ENCODE assay signal across 8 mouse cellular contexts in the genomic region with DNA sequence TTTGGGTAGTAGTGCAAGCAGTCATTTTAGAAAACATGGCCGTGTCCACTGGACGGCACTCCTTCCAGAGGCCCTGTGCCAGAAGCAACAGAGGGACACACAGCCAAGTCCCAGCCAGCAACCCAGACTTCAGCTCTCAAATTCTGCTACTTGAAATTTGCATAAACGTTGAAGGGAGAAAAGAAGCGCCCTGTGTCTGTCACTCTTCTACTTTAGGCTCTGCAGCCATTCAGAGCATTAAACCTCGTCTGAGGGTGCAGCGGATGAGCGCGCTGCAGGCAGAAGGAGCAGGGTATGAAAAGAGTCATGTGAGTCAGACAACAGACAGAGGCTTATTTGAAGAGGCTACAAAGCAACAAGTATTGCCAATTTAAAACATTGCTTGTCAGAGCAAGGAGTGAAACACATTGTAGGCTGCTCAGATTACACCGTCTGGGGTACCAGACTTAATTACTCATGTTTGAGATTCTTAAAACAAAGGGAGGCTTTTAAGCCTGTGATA. TPM values are rescaled to one million over a fixed set of nuclear protein-coding genes. Genes with fewer than 3 reads are reported as not detected.
DNase-seq lines count a peak whose midpoint lies in the region; ATAC-seq lines count a peak whose summit lies in the region.

No protein-coding gene starts in this region.

- no peaks in the 10 kb centered on the region for H3K36me3 ChIP-seq in forebrain, embryonic 15.5 days
- H3K36me3 ChIP-seq in neural tube, embryonic 14.5 days (ENCODE audit: control insufficient read depth, insufficient read depth, low read length): no peaks in the 10 kb centered on the region

- 3% methylated on average over 9 of the region's 9 CpGs for WGBS in forebrain, embryonic 15.5 days
- 7% methylated on average over 9 of the region's 9 CpGs for WGBS in neural tube, embryonic 14.5 days

- peak; percentile 62 for DNase-seq in embryo, embryonic 10 days (ENCODE audit: low spot score)
- no peak for DNase-seq in embryo, embryonic 11 days
- peak; percentile 27 for DNase-seq in R1 (ENCODE audit: low read depth, low spot score)
- DNase-seq in heart, postnatal 4 days: peak; percentile 61
- peak; percentile 49 to 68 for DNase-seq in layer of hippocampus, postnatal 36 days

- ATAC-seq in forebrain, embryonic 15.5 days (replicated peaks): peak; percentile 86
- ATAC-seq in neural tube, embryonic 14.5 days (ENCODE audit: low read depth): peak; percentile 58; the same call in 1 of the 2 replicates
- ATAC-seq in megakaryocyte, adult 5-6 weeks (ENCODE audit: poor library complexity, severe bottlenecking): no peak

- H3K9ac ChIP-seq in forebrain, embryonic 15.5 days (replicated peaks): no peak overlapping the region; the same call in 1 of the 2 replicates
- H3K9ac ChIP-seq in neural tube, embryonic 14.5 days (replicated peaks; ENCODE audit: low read depth, low read length): no peak overlapping the region

- peak overlapping the region; percentile 9; the same call in 1 of the 2 replicates for H3K4me3 ChIP-seq in forebrain, embryonic 15.5 days
- no peak overlapping the region for H3K4me3 ChIP-seq in neural tube, embryonic 14.5 days (ENCODE audit: low read depth, low read length)

- peak overlapping the region; percentile 28 for H3K4me2 ChIP-seq in forebrain, embryonic 15.5 days (replicated peaks)
- H3K4me2 ChIP-seq in neural tube, embryonic 14.5 days (ENCODE audit: low read depth, low read length): peak overlapping the region; percentile 16; the same call in 1 of the 2 replicates

- H3K27me3 ChIP-seq in forebrain, embryonic 15.5 days: no peaks in the 10 kb centered on the region
- H3K27me3 ChIP-seq in neural tube, embryonic 14.5 days (ENCODE audit: control insufficient read depth, insufficient read depth, low read length): no peaks in the 10 kb centered on the region

- no peaks in the 10 kb centered on the region for H3K9me3 ChIP-seq in forebrain, embryonic 15.5 days
- no peaks in the 10 kb centered on the region for H3K9me3 ChIP-seq in neural tube, embryonic 14.5 days (ENCODE audit: control insufficient read depth, low read length)

- H3K4me1 ChIP-seq in forebrain, embryonic 15.5 days: peaks cover 63% of the 10 kb centered on the region
- peaks cover 23% of the 10 kb centered on the region for H3K4me1 ChIP-seq in neural tube, embryonic 14.5 days (ENCODE audit: control insufficient read depth, insufficient read depth, low read length)

- peak overlapping the region; percentile 85 for H3K27ac ChIP-seq in forebrain, embryonic 15.5 days (replicated peaks)
- peak overlapping the region; percentile 79 for H3K27ac ChIP-seq in neural tube, embryonic 14.5 days (ENCODE audit: low read depth, low read length)

RNA-seq across cellular contexts. Expression of gene Notch2, which starts 29.7 kb away (rescaled TPM):
- 17.8 and 18.9 TPM in 2 replicates for polyA plus RNA-seq in forebrain, embryonic 15.5 days (2015; fragmentation: Nextera tagmentation; extraction: Ambion mirVana)
- 10 to 100 TPM; 38.5 to 40.1 TPM for total RNA-seq in heart, postnatal 4 days (2021)
- total RNA-seq in layer of hippocampus, postnatal 36 days (2021): 10 to 100 TPM; 23.2 to 24.6 TPM
- 8.2 and 13.6 TPM in 2 replicates for polyA plus RNA-seq in neural tube, embryonic 14.5 days (2014; fragmentation: Nextera tagmentation; extraction: Ambion mirVana)
- 92.1 and 97.4 TPM in 2 replicates for total RNA-seq in megakaryocyte, adult 5-6 weeks (2015)
- 81.7 and 104 TPM in 2 replicates for total RNA-seq in megakaryocyte, adult 5-6 weeks (2017)
